9 mouse cellular contexts compared by ENCODE assay signal in genomic region chr4:141011556-141012328, GRCm38 (mm10). TPM values are rescaled to one million over a fixed set of nuclear protein-coding genes. Genes with fewer than 3 reads are reported as not detected.
DNase-seq lines count a peak whose midpoint lies in the region; ATAC-seq and TF ChIP-seq lines count a peak whose summit lies in the region.
"Had no signal": no experiment of that assay in that cellular context is flagged by ENCODE, and none has a peak within 500 bp of the region (broad histone marks: within the 10 kb centered on the region; RNA-seq: fewer than 3 reads in every experiment).

No protein-coding gene starts in this region.

- 36% methylated on average over 14 of the region's 14 CpGs for WGBS in lung, adult 2 months
- 26% methylated on average over 14 of the region's 14 CpGs for WGBS in forebrain, postnatal 0 days
- 21% methylated on average over 14 of the region's 14 CpGs for WGBS in hindbrain, postnatal 0 days
- WGBS in midbrain, embryonic 13.5 days, result 42% methylated on average over 14 of the region's 14 CpGs

- TF ChIP-seq CTCF in lung, adult 2 months (IDR thresholded peaks at IDR 0.05; ENCODE audit: insufficient read depth, low read length), result no peak
- no peak for TF ChIP-seq CTCF in forebrain, postnatal 0 days (IDR thresholded peaks at IDR 0.05; ENCODE audit: low read depth)
- no peak for TF ChIP-seq CTCF in hindbrain, postnatal 0 days (IDR thresholded peaks at IDR 0.05; ENCODE audit: low read depth)

- peaks cover 11% of the 10 kb centered on the region for H3K4me1 ChIP-seq in lung, adult 2 months (ENCODE audit: control insufficient read depth, insufficient read depth, low read length)
- H3K4me1 ChIP-seq in forebrain, postnatal 0 days (ENCODE audit: insufficient read depth), result peaks cover 19% of the 10 kb centered on the region
- H3K4me1 ChIP-seq in hindbrain, postnatal 0 days (ENCODE audit: insufficient read depth, low read length), result peaks cover 12% of the 10 kb centered on the region
- H3K4me1 ChIP-seq in midbrain, embryonic 13.5 days (replicated peaks), result peaks cover 34% of the 10 kb centered on the region

- peak overlapping the region; percentile 77 for H3K9ac ChIP-seq in forebrain, postnatal 0 days
- H3K9ac ChIP-seq in hindbrain, postnatal 0 days (replicated peaks; ENCODE audit: low read length), result peak overlapping the region; percentile 79
- H3K9ac ChIP-seq in midbrain, embryonic 13.5 days (replicated peaks), result peak overlapping the region; percentile 90

- no peaks in the 10 kb centered on the region for H3K27me3 ChIP-seq in forebrain, postnatal 0 days (ENCODE audit: insufficient read depth, low read length)
- H3K27me3 ChIP-seq in hindbrain, postnatal 0 days (ENCODE audit: insufficient read depth, low read length), result no peaks in the 10 kb centered on the region
- no peaks in the 10 kb centered on the region for H3K27me3 ChIP-seq in midbrain, embryonic 13.5 days

- DNase-seq in lung, adult 2 months, result no peak
- DNase-seq in lung, postnatal 25 days (ENCODE audit: low spot score), result no peak
- peak; percentile 54 for DNase-seq in forebrain, postnatal 0 days
- DNase-seq in hindbrain, postnatal 0 days (ENCODE audit: low spot score), result peak; percentile 61
- DNase-seq in right cerebral cortex, postnatal 36 days (ENCODE audit: low spot score in 2 of 2), result no peak
- DNase-seq in layer of hippocampus, adult 18-20 months (ENCODE audit: low spot score in 2 of 2), result no peak
- no peak for DNase-seq in adrenal gland, postnatal 4 days (ENCODE audit: low spot score in 2 of 2)

- no peak for TF ChIP-seq POLR2A in lung, adult 2 months (IDR thresholded peaks at IDR 0.05; ENCODE audit: borderline replicate concordance, extremely low read depth, low read depth, low read length)

- H3K27ac ChIP-seq in forebrain, postnatal 0 days (ENCODE audit: low read depth, low read length), result peak overlapping the region; percentile 73
- H3K27ac ChIP-seq in hindbrain, postnatal 0 days, result peak overlapping the region; percentile 54
- H3K27ac ChIP-seq in midbrain, embryonic 13.5 days, result peak overlapping the region; percentile 82

- peak; percentile 26 for ATAC-seq in forebrain, postnatal 0 days
- ATAC-seq in hindbrain, postnatal 0 days, result peak; percentile 19; the same call in 1 of the 2 replicates
- ATAC-seq in midbrain, embryonic 13.5 days, result peak; percentile 7; the same call in 1 of the 2 replicates

- H3K4me2 ChIP-seq in forebrain, postnatal 0 days (ENCODE audit: low read depth), result peak overlapping the region; percentile 79
- H3K4me2 ChIP-seq in hindbrain, postnatal 0 days (ENCODE audit: low read depth, low read length), result peak overlapping the region; percentile 74
- H3K4me2 ChIP-seq in midbrain, embryonic 13.5 days (replicated peaks), result peak overlapping the region; percentile 92

- peak overlapping the region; percentile 86 for H3K4me3 ChIP-seq in lung, adult 2 months (replicated peaks; ENCODE audit: extremely low read depth, low read depth, low read length)
- peak overlapping the region; percentile 68 for H3K4me3 ChIP-seq in forebrain, postnatal 0 days (ENCODE audit: low read depth, low read length)
- peak overlapping the region; percentile 59 for H3K4me3 ChIP-seq in hindbrain, postnatal 0 days (ENCODE audit: low read length)
- peak overlapping the region; percentile 78 for H3K4me3 ChIP-seq in midbrain, embryonic 13.5 days (replicated peaks)

- H3K36me3 ChIP-seq in forebrain, postnatal 0 days (ENCODE audit: insufficient read depth), result peaks cover 54% of the 10 kb centered on the region
- peaks cover 13% of the 10 kb centered on the region for H3K36me3 ChIP-seq in hindbrain, postnatal 0 days (ENCODE audit: insufficient read depth, low read length)
- peaks cover 62% of the 10 kb centered on the region for H3K36me3 ChIP-seq in midbrain, embryonic 13.5 days

- H3K9me3 ChIP-seq in forebrain, postnatal 0 days (ENCODE audit: low read length), result no peaks in the 10 kb centered on the region
- H3K9me3 ChIP-seq in hindbrain, postnatal 0 days (ENCODE audit: low read length), result no peaks in the 10 kb centered on the region
- H3K9me3 ChIP-seq in midbrain, embryonic 13.5 days, result no peaks in the 10 kb centered on the region

RNA-seq across cellular contexts. Expression of gene Mfap2, which starts 1.5 kb away (rescaled TPM):
- 173 and 190 TPM in 2 replicates for polyA plus RNA-seq in lung, adult 2 months (2012; rRNA removed)
- 22.2 and 25.1 TPM in 2 replicates for total RNA-seq in forebrain, postnatal 0 days (2014; rRNA removed)
- polyA plus RNA-seq in forebrain, postnatal 0 days (2015; fragmentation: Nextera tagmentation; extraction: Ambion mirVana), result 124 and 148 TPM in 2 replicates
- 20.6 and 42.3 TPM in 2 replicates for total RNA-seq in hindbrain, postnatal 0 days (2014; rRNA removed)
- polyA plus RNA-seq in hindbrain, postnatal 0 days (2015; fragmentation: Nextera tagmentation; extraction: Ambion mirVana), result 92.0 and 99.5 TPM in 2 replicates
- 181 and 207 TPM in 2 replicates for polyA plus RNA-seq in midbrain, embryonic 13.5 days (2015; fragmentation: Nextera tagmentation; extraction: Ambion mirVana)
- total RNA-seq in layer of hippocampus, adult 18-20 months (2021), result 1 to 10 TPM; 3.4 to 4.5 TPM
- total RNA-seq in adrenal gland, postnatal 4 days (2021), result 100 to 1,000 TPM in 1 of 2 experiments, 10 to 100 TPM in 1; 98.0 to 106 TPM
- total RNA-seq: MEL had no signal

RNA-seq across cellular contexts. Expression of gene Atp13a2, which starts 25.1 kb away (rescaled TPM):
- 199 and 258 TPM in 2 replicates for polyA plus RNA-seq in lung, adult 2 months (2012; rRNA removed)
- 205 and 251 TPM in 2 replicates for total RNA-seq in forebrain, postnatal 0 days (2014; rRNA removed)
- polyA plus RNA-seq in forebrain, postnatal 0 days (2015; fragmentation: Nextera tagmentation; extraction: Ambion mirVana), result 119 and 141 TPM in 2 replicates
- 408 and 435 TPM in 2 replicates for total RNA-seq in hindbrain, postnatal 0 days (2014; rRNA removed)
- 151 and 166 TPM in 2 replicates for polyA plus RNA-seq in hindbrain, postnatal 0 days (2015; fragmentation: Nextera tagmentation; extraction: Ambion mirVana)
- polyA plus RNA-seq in midbrain, embryonic 13.5 days (2015; fragmentation: Nextera tagmentation; extraction: Ambion mirVana), result 118 and 127 TPM in 2 replicates
- total RNA-seq in layer of hippocampus, adult 18-20 months (2021), result 100 to 1,000 TPM; 151 to 157 TPM
- total RNA-seq in adrenal gland, postnatal 4 days (2021), result 10 to 100 TPM; 58.8 to 63.5 TPM

RNA-seq across cellular contexts. Expression of gene Crocc, which starts 48.6 kb away (rescaled TPM):
- 10.1 and 14.0 TPM in 2 replicates for polyA plus RNA-seq in lung, adult 2 months (2012; rRNA removed)
- 29.9 and 43.0 TPM in 2 replicates for total RNA-seq in forebrain, postnatal 0 days (2014; rRNA removed)
- 3.5 and 3.8 TPM in 2 replicates for polyA plus RNA-seq in forebrain, postnatal 0 days (2015; fragmentation: Nextera tagmentation; extraction: Ambion mirVana)
- 18.7 and 19.7 TPM in 2 replicates for total RNA-seq in hindbrain, postnatal 0 days (2014; rRNA removed)
- polyA plus RNA-seq in hindbrain, postnatal 0 days (2015; fragmentation: Nextera tagmentation; extraction: Ambion mirVana), result 3.8 and 3.9 TPM in 2 replicates
- polyA plus RNA-seq in midbrain, embryonic 13.5 days (2015; fragmentation: Nextera tagmentation; extraction: Ambion mirVana), result 6.8 and 8.8 TPM in 2 replicates
- 10 to 100 TPM; 54.5 to 67.0 TPM for total RNA-seq in layer of hippocampus, adult 18-20 months (2021)
- 10 to 100 TPM; 16.3 to 24.0 TPM for total RNA-seq in adrenal gland, postnatal 4 days (2021)

RNA-seq across cellular contexts. Expression of gene Sdhb, which starts 50.7 kb away (rescaled TPM):
- polyA plus RNA-seq in lung, adult 2 months (2012; rRNA removed), result 97.5 and 143 TPM in 2 replicates
- 254 and 308 TPM in 2 replicates for total RNA-seq in forebrain, postnatal 0 days (2014; rRNA removed)
- polyA plus RNA-seq in forebrain, postnatal 0 days (2015; fragmentation: Nextera tagmentation; extraction: Ambion mirVana), result 564 and 623 TPM in 2 replicates
- total RNA-seq in hindbrain, postnatal 0 days (2014; rRNA removed), result 176 and 217 TPM in 2 replicates
- polyA plus RNA-seq in hindbrain, postnatal 0 days (2015; fragmentation: Nextera tagmentation; extraction: Ambion mirVana), result 583 and 596 TPM in 2 replicates
- 457 and 464 TPM in 2 replicates for polyA plus RNA-seq in midbrain, embryonic 13.5 days (2015; fragmentation: Nextera tagmentation; extraction: Ambion mirVana)
- total RNA-seq in layer of hippocampus, adult 18-20 months (2021), result 100 to 1,000 TPM; 183 to 190 TPM
- 100 to 1,000 TPM; 271 to 305 TPM for total RNA-seq in adrenal gland, postnatal 4 days (2021)

Comparison
In these comparisons a context has a peak if more than half of its experiments do, and no peak if none do; other contexts are left out.
1. DNase-seq: peak in forebrain, postnatal 0 days (single experiment) and hindbrain, postnatal 0 days (single experiment); none in lung, adult 2 months (single experiment), lung, postnatal 25 days (single experiment), right cerebral cortex, postnatal 36 days (0 of 2), layer of hippocampus, adult 18-20 months (0 of 2) and adrenal gland, postnatal 4 days (0 of 2).
2. Peak in every context shown above with its lines, with median percentiles within 50 percentile points of each other: H3K4me3 ChIP-seq, ATAC-seq, H3K27ac ChIP-seq, H3K4me2 ChIP-seq and H3K9ac ChIP-seq.